Mouse (Mus musculus) heart, embryonic 14.5 days (tissue): ENCODE measurements around the gene Mrpl4. TPM values are rescaled to one million over a fixed set of nuclear protein-coding genes. Genes with fewer than 3 reads are reported as not detected.
A peak's percentile ranks its signal among the peaks of the same experiment; 100 is the strongest.

Source experiments
- ATAC-seq: fragments of 200-750 bp; cut with Nextera tagmentation; 2 replicates; pipeline ENCODE4 v1.8.0; 2017; ENCODE audit warnings: low read depth, moderate TSS enrichment; ENCODE audit not compliant: insufficient number of reproducible peaks, insufficient read depth, low FRiP score
- H3K27ac ChIP-seq, 2 experiments: fragments of 200-500 bp in 1 of 2; fragments of 300-500 bp in 1 of 2; sonication (generic) in 1 of 2; replicated peaks in 1 of 2; 2 replicates each; pipeline ENCODE4 v1.5.1; 2012 to 2014; ENCODE audit warnings: low read depth in 2 of 2, low read length in 2 of 2, control low read depth in 1 of 2, mild to moderate bottlenecking in 1 of 2, mixed read lengths in 1 of 2; ENCODE audit not compliant: control insufficient read depth in 1 of 2, insufficient read depth in 1 of 2
- H3K27me3 ChIP-seq: fragments of 300-500 bp; sonication (generic); 2 replicates; pipeline ENCODE4 v1.6.1; 2014; ENCODE audit warnings: mild to moderate bottlenecking, low read length, control low read depth; ENCODE audit not compliant: control insufficient read depth, insufficient read depth
- H3K36me3 ChIP-seq: fragments of 300-500 bp; sonication (generic); 2 replicates; pipeline ENCODE4 v1.6.1; 2014; ENCODE audit warnings: mild to moderate bottlenecking, control low read depth, low read length, mixed read lengths; ENCODE audit not compliant: control insufficient read depth, insufficient read depth
- H3K4me1 ChIP-seq, 2 experiments: fragments of 200-500 bp in 1 of 2; fragments of 300-500 bp in 1 of 2; sonication (generic) in 1 of 2; 2 replicates each; pipeline ENCODE4 v1.6.1; 2012 to 2014; ENCODE audit warnings: low read length in 2 of 2, control low read depth in 1 of 2, mixed read lengths in 1 of 2; ENCODE audit not compliant: control insufficient read depth in 2 of 2, insufficient read depth in 2 of 2
- H3K4me2 ChIP-seq: fragments of 300-500 bp; sonication (generic); 2 replicates; pipeline ENCODE4 v1.6.1; 2014; ENCODE audit warnings: mild to moderate bottlenecking, low read length
- H3K4me3 ChIP-seq, 2 experiments: fragments of 200-500 bp in 1 of 2; fragments of 300-500 bp in 1 of 2; sonication (generic) in 1 of 2; 2 replicates each; pipeline ENCODE4 v1.5.1; 2012 to 2014; ENCODE audit warnings: low read length in 2 of 2, mild to moderate bottlenecking in 2 of 2, control low read depth in 1 of 2, low read depth in 1 of 2, moderate library complexity in 1 of 2; ENCODE audit not compliant: control insufficient read depth in 1 of 2, insufficient read depth in 1 of 2
- H3K9ac ChIP-seq: fragments of 300-500 bp; sonication (generic); 2 replicates; pipeline ENCODE4 v1.6.1; 2014; ENCODE audit warnings: mild to moderate bottlenecking, low read length
- H3K9me3 ChIP-seq: fragments of 300-500 bp; sonication (generic); 2 replicates; pipeline ENCODE4 v1.6.1; 2016; ENCODE audit warnings: low read length, control low read depth; ENCODE audit not compliant: control insufficient read depth
- whole genome bisulfite sequencing: fragments of 180-500 bp; shearing (Covaris S2); extraction: QIAGEN DNeasy Blood & Tissue Kit; methylation state at CpG from one replicate; pipeline ENCODE4 v1.1.7; 2014; 5-methylcytosine and 5-hydroxymethylcytosine counted together
- polyA plus RNA-seq: library from polyadenylated mRNA; unstranded; fragments of >200 nt; fragmentation: Nextera tagmentation; extraction: Ambion mirVana; gene quantifications from 2 replicates; pipeline ENCODE4 v1.2.1, GENCODE M21; 2014

Gene Mrpl4
- polyA plus RNA-seq, 1 experiment from 2014 or later, result 160 TPM

GRCm38 (mm10) chr9:20976961-20977689 lies 25.4 kb upstream of the Mrpl4 start:
- 5% methylated on average over 4 of the region's 4 CpGs for WGBS
- Histone ChIP-seq H3K9me3 (no peaks in the 10 kb centered on the region), H3K4me2 (peak overlapping the region; percentile 96), H3K27ac (peak overlapping the region; percentile 35 to 92; a peak in 3 of 4 replicates), H3K27me3 (no peaks in the 10 kb centered on the region), H3K36me3 (no peaks in the 10 kb centered on the region; the same call in 1 of the 2 replicates), H3K4me3 (peak overlapping the region; percentile 80 to 92), H3K9ac (peak overlapping the region; percentile 94), H3K4me1 (peaks cover 21 to 38% of the 10 kb centered on the region in 2 experiments)
- ATAC-seq, result no peak

- ATAC-seq, result no peak
- peaks cover 16 to 31% of the 10 kb centered on the region in 2 experiments for H3K4me1 ChIP-seq
- no peaks in the 10 kb centered on the region for H3K9me3 ChIP-seq
- no peak overlapping the region for H3K4me3 ChIP-seq
- 53% methylated on average over 10 of the region's 10 CpGs for WGBS
- no peak overlapping the region for H3K4me2 ChIP-seq
- no peak overlapping the region for H3K9ac ChIP-seq
- H3K27me3 ChIP-seq, result no peaks in the 10 kb centered on the region
- peak overlapping the region; percentile 9 to 39; a peak in 2 of 4 replicates for H3K27ac ChIP-seq
- H3K36me3 ChIP-seq, result no peaks in the 10 kb centered on the region
These were observed 24.0 kb upstream of the Mrpl4 start for GRCm38 (mm10) chr9:20978409-20979095.

- Histone ChIP-seq H3K27me3 (no peaks in the 10 kb centered on the region), H3K36me3 (no peaks in the 10 kb centered on the region), H3K27ac (peak overlapping the region; percentile 9 to 39; a peak in 2 of 4 replicates), H3K4me2 (no peak overlapping the region), H3K9ac (no peak overlapping the region), H3K4me1 (peaks cover 14 to 27% of the 10 kb centered on the region in 2 experiments), H3K9me3 (no peaks in the 10 kb centered on the region), H3K4me3 (no peak overlapping the region)
- ATAC-seq, result no peak
- 57% methylated on average over 5 of the region's 5 CpGs for WGBS
These were observed 23.4 kb upstream of the Mrpl4 start for GRCm38 (mm10) chr9:20979181-20979580.

- H3K27me3 ChIP-seq, result no peaks in the 10 kb centered on the region
- peaks cover 11 to 22% of the 10 kb centered on the region in 2 experiments for H3K4me1 ChIP-seq
- no peak overlapping the region for H3K4me3 ChIP-seq
- H3K9ac ChIP-seq, result no peak overlapping the region
- H3K9me3 ChIP-seq, result no peaks in the 10 kb centered on the region
- H3K27ac ChIP-seq, result no peak overlapping the region
- H3K36me3 ChIP-seq, result no peaks in the 10 kb centered on the region
- ATAC-seq, result no peak
- WGBS, result 86% methylated on average over 7 of the region's 7 CpGs
- no peak overlapping the region for H3K4me2 ChIP-seq
These were observed 22.8 kb upstream of the Mrpl4 start for GRCm38 (mm10) chr9:20979769-20980168.

- no peak overlapping the region for H3K9ac ChIP-seq
- WGBS, result 62% methylated on average over 3 of the region's 3 CpGs
- no peaks in the 10 kb centered on the region for H3K27me3 ChIP-seq
- no peak for ATAC-seq
- H3K27ac ChIP-seq, result no peak overlapping the region
- no peaks in the 10 kb centered on the region for H3K9me3 ChIP-seq
- no peak overlapping the region for H3K4me3 ChIP-seq
- peaks cover 5 to 14% of the 10 kb centered on the region in 2 experiments; a peak in 3 of 4 replicates for H3K4me1 ChIP-seq
- H3K36me3 ChIP-seq, result no peaks in the 10 kb centered on the region
- H3K4me2 ChIP-seq, result no peak overlapping the region
These were observed 20.4 kb upstream of the Mrpl4 start for GRCm38 (mm10) chr9:20982171-20982570.

- H3K4me3 ChIP-seq, result no peak overlapping the region
- no peaks in the 10 kb centered on the region for H3K9me3 ChIP-seq
- no peak overlapping the region for H3K9ac ChIP-seq
- no peak overlapping the region for H3K4me2 ChIP-seq
- H3K27me3 ChIP-seq, result 0 out of 2 replicates have a peak, but pooled peaks cover 1% of the 10 kb centered on the region
- H3K27ac ChIP-seq, result no peak overlapping the region
- peaks cover 5 to 12% of the 10 kb centered on the region in 2 experiments; a peak in 2 of 4 replicates for H3K4me1 ChIP-seq
- ATAC-seq, result no peak
- 46% methylated on average over 5 of the region's 5 CpGs for WGBS
- H3K36me3 ChIP-seq, result no peaks in the 10 kb centered on the region
These were observed 19.4 kb upstream of the Mrpl4 start for GRCm38 (mm10) chr9:20983169-20983568.

- peaks cover 11 to 14% of the 10 kb centered on the region in 2 experiments for H3K4me1 ChIP-seq
- ATAC-seq, result no peak
- H3K9me3 ChIP-seq, result no peaks in the 10 kb centered on the region
- 49% methylated on average over 15 of the region's 15 CpGs for WGBS
- H3K9ac ChIP-seq, result no peak overlapping the region
- no peak overlapping the region for H3K27ac ChIP-seq
- no peak overlapping the region for H3K4me2 ChIP-seq
- H3K27me3 ChIP-seq, result 0 out of 2 replicates have a peak, but pooled peaks cover 4% of the 10 kb centered on the region
- H3K36me3 ChIP-seq, result no peaks in the 10 kb centered on the region
- no peak overlapping the region for H3K4me3 ChIP-seq
These were observed 15.4 kb upstream of the Mrpl4 start for GRCm38 (mm10) chr9:20986952-20987686.
